29 mouse cellular contexts compared by ENCODE assay signal in genomic region chr7:100470796-100471406, GRCm38 (mm10). TPM values are rescaled to one million over a fixed set of nuclear protein-coding genes. Genes with fewer than 3 reads are reported as not detected.
DNase-seq lines count a peak whose midpoint lies in the region; ATAC-seq lines count a peak whose summit lies in the region.
"Had no signal": no experiment of that assay in that cellular context is flagged by ENCODE, and none has a peak within 500 bp of the region (broad histone marks: within the 10 kb centered on the region; RNA-seq: fewer than 3 reads in every experiment).

No protein-coding gene starts in this region.

- no peak overlapping the region for H3K4me2 ChIP-seq in liver, embryonic 13.5 days
- no peak overlapping the region for H3K4me2 ChIP-seq in liver, embryonic 11.5 days
- H3K4me2 ChIP-seq in liver, embryonic 16.5 days (ENCODE audit: low read depth, low read length): no peak overlapping the region
- H3K4me2 ChIP-seq: embryonic facial prominence, embryonic 13.5 days; forebrain, embryonic 12.5 days; forebrain, embryonic 15.5 days; hindbrain, embryonic 12.5 days; hindbrain, embryonic 15.5 days had no signal

- H3K36me3 ChIP-seq in liver, embryonic 13.5 days: peaks cover 8% of the 10 kb centered on the region; the same call in 1 of the 2 replicates
- H3K36me3 ChIP-seq in liver, embryonic 11.5 days (ENCODE audit: control insufficient read depth, insufficient read depth, low read length): peaks cover 2% of the 10 kb centered on the region
- peaks cover 2% of the 10 kb centered on the region; the same call in 1 of the 2 replicates for H3K36me3 ChIP-seq in liver, embryonic 16.5 days (ENCODE audit: control insufficient read depth, insufficient read depth)

- H3K9me3 ChIP-seq in liver, embryonic 13.5 days (replicated peaks): no peaks in the 10 kb centered on the region
- H3K9me3 ChIP-seq in liver, embryonic 11.5 days (ENCODE audit: control insufficient read depth, low read length): no peaks in the 10 kb centered on the region
- H3K9me3 ChIP-seq in liver, embryonic 16.5 days (replicated peaks; ENCODE audit: control insufficient read depth, low read length): no peaks in the 10 kb centered on the region
- H3K9me3 ChIP-seq: embryonic facial prominence, embryonic 10.5 days; embryonic facial prominence, embryonic 13.5 days; forebrain, embryonic 12.5 days; forebrain, embryonic 15.5 days; heart, embryonic 10.5 days; hindbrain, embryonic 12.5 days; hindbrain, embryonic 15.5 days had no signal

- H3K27ac ChIP-seq in liver, embryonic 13.5 days: peak overlapping the region; percentile 100
- H3K27ac ChIP-seq in liver, embryonic 11.5 days (ENCODE audit: low read depth, low read length): no peak overlapping the region
- peak overlapping the region; percentile 42; the same call in 1 of the 2 replicates for H3K27ac ChIP-seq in liver, embryonic 16.5 days (ENCODE audit: low read length)
- H3K27ac ChIP-seq: embryonic facial prominence, embryonic 10.5 days; embryonic facial prominence, embryonic 13.5 days; forebrain, embryonic 12.5 days; forebrain, embryonic 15.5 days; heart, adult 2 months; hindbrain, embryonic 12.5 days; hindbrain, embryonic 15.5 days had no signal

- H3K9ac ChIP-seq in liver, embryonic 13.5 days: peak overlapping the region; percentile 33; the same call in 1 of the 2 replicates
- no peak overlapping the region for H3K9ac ChIP-seq in liver, embryonic 11.5 days (ENCODE audit: low read depth, low read length)
- H3K9ac ChIP-seq in liver, embryonic 16.5 days (ENCODE audit: low read depth, low read length): no peak overlapping the region; the same call in 1 of the 2 replicates
- H3K9ac ChIP-seq: embryonic facial prominence, embryonic 13.5 days; forebrain, embryonic 12.5 days; forebrain, embryonic 15.5 days; hindbrain, embryonic 12.5 days; hindbrain, embryonic 15.5 days had no signal

- H3K27me3 ChIP-seq in liver, embryonic 13.5 days: no peaks in the 10 kb centered on the region
- no peaks in the 10 kb centered on the region for H3K27me3 ChIP-seq in liver, embryonic 11.5 days (replicated peaks; ENCODE audit: control insufficient read depth, insufficient read depth, low read length)
- H3K27me3 ChIP-seq in liver, embryonic 16.5 days (ENCODE audit: control insufficient read depth, insufficient read depth, low read depth, low read length): no peaks in the 10 kb centered on the region
- H3K27me3 ChIP-seq: embryonic facial prominence, embryonic 13.5 days; forebrain, embryonic 12.5 days; forebrain, embryonic 15.5 days; hindbrain, embryonic 12.5 days; hindbrain, embryonic 15.5 days had no signal

- peak; percentile 44 for DNase-seq in adrenal gland, postnatal 10 days
- no peak for DNase-seq in adrenal gland, adult 18-20 months (ENCODE audit: low spot score in 2 of 2)
- DNase-seq in gastrocnemius, postnatal 25 days: peak; percentile 63
- no peak for DNase-seq in gastrocnemius, postnatal 14 days
- no peak for DNase-seq in liver, embryonic 13.5 days
- no peak for DNase-seq in liver, embryonic 11.5 days (ENCODE audit: low spot score)
- no peak for DNase-seq in urinary bladder, adult 18-20 months (ENCODE audit: low spot score in 2 of 2)
- DNase-seq: adrenal gland, postnatal 14 days; cerebellum, adult 11-12 months; cerebellum, adult 8-10 months; cerebellum, postnatal 10 days; cerebellum, postnatal 36 days; embryo, embryonic 11 days; heart, adult 2 months had no signal

- peaks cover 58% of the 10 kb centered on the region for H3K4me1 ChIP-seq in liver, embryonic 13.5 days (replicated peaks)
- peaks cover 26% of the 10 kb centered on the region for H3K4me1 ChIP-seq in liver, embryonic 11.5 days (replicated peaks; ENCODE audit: control insufficient read depth, insufficient read depth, low read length)
- H3K4me1 ChIP-seq in liver, embryonic 16.5 days (ENCODE audit: control insufficient read depth, low read depth, low read length): peaks cover 38% of the 10 kb centered on the region
- H3K4me1 ChIP-seq: embryonic facial prominence, embryonic 10.5 days; forebrain, embryonic 12.5 days; forebrain, embryonic 15.5 days; hindbrain, embryonic 12.5 days; hindbrain, embryonic 15.5 days had no signal

- ATAC-seq in liver, embryonic 13.5 days (ENCODE audit: low read depth): no peak
- no peak for ATAC-seq in liver, embryonic 11.5 days (replicated peaks; ENCODE audit: low FRiP score)
- no peak for ATAC-seq in liver, embryonic 16.5 days (ENCODE audit: low read depth)
- ATAC-seq: activated CD4-positive, CD25-positive, alpha-beta regulatory T cell, adult 4 months; forebrain, embryonic 15.5 days had no signal

- H3K4me3 ChIP-seq in liver, embryonic 13.5 days (replicated peaks): no peak overlapping the region
- no peak overlapping the region for H3K4me3 ChIP-seq in liver, embryonic 11.5 days (ENCODE audit: low read depth, low read length)
- no peak overlapping the region for H3K4me3 ChIP-seq in liver, embryonic 16.5 days (ENCODE audit: low read depth, low read length)
- H3K4me3 ChIP-seq: embryonic facial prominence, embryonic 10.5 days; embryonic facial prominence, embryonic 13.5 days; erythroblast, embryonic 14.5 days; forebrain, embryonic 12.5 days; forebrain, embryonic 15.5 days; heart, adult 2 months; heart, embryonic 10.5 days; hindbrain, embryonic 12.5 days; hindbrain, embryonic 15.5 days had no signal

- 88% methylated on average over 11 of the region's 11 CpGs for WGBS in liver, embryonic 13.5 days (ENCODE audit: insufficient replicate concordance)
- 89% methylated on average over 11 of the region's 11 CpGs for WGBS in liver, embryonic 11.5 days
- WGBS in liver, embryonic 16.5 days (ENCODE audit: insufficient replicate concordance): 91% methylated on average over 11 of the region's 11 CpGs

- intact Hi-C loops in gastrocnemius, postnatal 14 days (cut with DNase I; ENCODE audit: low total_unique reads): no loop called here

RNA-seq across cellular contexts. Expression of gene Ucp3, which starts 1.9 kb away (rescaled TPM):
- 10 to 100 TPM; 34.9 to 45.2 TPM for total RNA-seq in adrenal gland, postnatal 10 days (2021)
- total RNA-seq in adrenal gland, adult 18-20 months (2021): 10 to 100 TPM; 19.5 to 30.1 TPM
- total RNA-seq in gastrocnemius, postnatal 25 days (2021): 100 to 1,000 TPM; 105 to 189 TPM
- 100 to 1,000 TPM in 1 of 2 experiments, 10 to 100 TPM in 1; 58.1 to 197 TPM for total RNA-seq in gastrocnemius, postnatal 14 days (2021)
- not detected in 2 replicates for polyA plus RNA-seq in liver, embryonic 13.5 days (2015; fragmentation: Nextera tagmentation; extraction: Ambion mirVana)
- not detected in 2 replicates for polyA plus RNA-seq in liver, embryonic 11.5 days (2014; fragmentation: Nextera tagmentation; extraction: Ambion mirVana)
- polyA plus RNA-seq in liver, embryonic 16.5 days (2015; fragmentation: Nextera tagmentation; extraction: Ambion mirVana): 0.05 and 0.08 TPM in 2 replicates
- total RNA-seq: ES-E14; hematopoietic stem cell, adult 5-6 weeks had no signal
- polyA plus RNA-seq: activated CD4-positive, CD25-positive, alpha-beta regulatory T cell, adult 4 months; embryonic facial prominence, embryonic 13.5 days; erythroblast, embryonic 14.5 days; forebrain, embryonic 12.5 days; forebrain, embryonic 15.5 days; hindbrain, embryonic 12.5 days; hindbrain, embryonic 15.5 days; intestine, embryonic 14.5 days had no signal

RNA-seq across cellular contexts. Expression of gene Ucp2, which starts 22.2 kb away (rescaled TPM):
- total RNA-seq in adrenal gland, postnatal 10 days (2021): 100 to 1,000 TPM; 482 to 541 TPM
- 100 to 1,000 TPM; 218 to 286 TPM for total RNA-seq in adrenal gland, adult 18-20 months (2021)
- 10 to 100 TPM; 31.0 to 52.5 TPM for total RNA-seq in gastrocnemius, postnatal 25 days (2021)
- 100 to 1,000 TPM; 121 to 126 TPM for total RNA-seq in gastrocnemius, postnatal 14 days (2021)
- polyA plus RNA-seq in liver, embryonic 13.5 days (2015; fragmentation: Nextera tagmentation; extraction: Ambion mirVana): 673 and 808 TPM in 2 replicates
- polyA plus RNA-seq in liver, embryonic 11.5 days (2014; fragmentation: Nextera tagmentation; extraction: Ambion mirVana): 487 and 491 TPM in 2 replicates
- polyA plus RNA-seq in liver, embryonic 16.5 days (2015; fragmentation: Nextera tagmentation; extraction: Ambion mirVana): 722 and 766 TPM in 2 replicates

RNA-seq across cellular contexts. Expression of gene Dnajb13, which starts 43.9 kb away (rescaled TPM):
- total RNA-seq in adrenal gland, postnatal 10 days (2021): under 1 TPM in 1 of 2 experiments, not detected in 1; 0.30 TPM
- total RNA-seq in adrenal gland, adult 18-20 months (2021): under 1 TPM in 1 of 2 experiments, not detected in 1; 0.83 TPM
- not detected for total RNA-seq in gastrocnemius, postnatal 25 days (2021)
- not detected for total RNA-seq in gastrocnemius, postnatal 14 days (2021)
- 2.5 TPM in 2 replicates for polyA plus RNA-seq in liver, embryonic 13.5 days (2015; fragmentation: Nextera tagmentation; extraction: Ambion mirVana)
- 1.2 and 1.6 TPM in 2 replicates for polyA plus RNA-seq in liver, embryonic 11.5 days (2014; fragmentation: Nextera tagmentation; extraction: Ambion mirVana)
- polyA plus RNA-seq in liver, embryonic 16.5 days (2015; fragmentation: Nextera tagmentation; extraction: Ambion mirVana): 3.0 and 4.4 TPM in 2 replicates
- total RNA-seq: heart, adult 2 months; heart, postnatal 25 days had no signal
- polyA plus RNA-seq: erythroblast, embryonic 14.5 days; heart, embryonic 14.5 days had no signal

Comparison
In these comparisons a context has a peak if more than half of its experiments do, and no peak if none do; other contexts are left out.
1. DNase-seq: peak in adrenal gland, postnatal 10 days (single experiment) and gastrocnemius, postnatal 25 days (single experiment); none in adrenal gland, adult 18-20 months (0 of 2), gastrocnemius, postnatal 14 days (single experiment), liver, embryonic 13.5 days (single experiment), liver, embryonic 11.5 days (single experiment) and urinary bladder, adult 18-20 months (0 of 2).